ENCODE assay signal across 12 mouse cellular contexts in genomic region chr3:121212156-121212555, GRCm38 (mm10). TPM values are rescaled to one million over a fixed set of nuclear protein-coding genes. Genes with fewer than 3 reads are reported as not detected.
DNase-seq lines count a peak whose midpoint lies in the region; TF ChIP-seq lines count a peak whose summit lies in the region.
"Had no signal": no experiment of that assay in that cellular context is flagged by ENCODE, and none has a peak within 500 bp of the region (broad histone marks: within the 10 kb centered on the region; RNA-seq: fewer than 3 reads in every experiment).

No protein-coding gene starts in this region.

- peak; percentile 33 for TF ChIP-seq CTCF in left cerebral cortex, adult 2 months (IDR thresholded peaks at IDR 0.05)

- DNase-seq in cerebellum, postnatal 10 days, result peak; percentile 23 to 28
- DNase-seq in cerebellum, adult 9-11 months, result no peak
- no peak for DNase-seq in left cerebral cortex, adult 2 months (ENCODE audit: extremely low spot score in 1 of 2, low spot score in 2 of 2)
- no peak for DNase-seq in left cerebral cortex, adult 8-10 months (ENCODE audit: low spot score in 2 of 2)
- DNase-seq in 416B (ENCODE audit: low read depth) (peak; percentile 13), ZHBTc4 (ENCODE audit: low read depth, low spot score) (peak; percentile 16)
- no peak for DNase-seq in B cell, adult 2 months
- DNase-seq in neural tube, embryonic 10.5 days (ENCODE audit: extremely low spot score, low spot score), result no peak
- DNase-seq: heart, adult 11 months; heart, postnatal 14 days; layer of hippocampus, adult 9-11 months had no signal

- no peak overlapping the region for H3K27ac ChIP-seq in left cerebral cortex, adult 2 months

- intact Hi-C loops in left cerebral cortex, adult 2 months (cut with DNase I), result no loop called here

- H3K4me3 ChIP-seq in left cerebral cortex, adult 2 months, result no peak overlapping the region
- H3K4me3 ChIP-seq: erythroblast, embryonic 14.5 days had no signal

RNA-seq across cellular contexts. Expression of gene Rwdd3, which starts 40.7 kb away (rescaled TPM):
- 10 to 100 TPM; 12.8 to 13.5 TPM for total RNA-seq in left cerebral cortex, adult 2 months (2021)
- 10 to 100 TPM; 13.0 to 16.8 (median 15.3) TPM for total RNA-seq in left cerebral cortex, adult 8-10 months (2022)

Comparison
In these comparisons a context has a peak if more than half of its experiments do, and no peak if none do; other contexts are left out.
1. DNase-seq: peak in cerebellum, postnatal 10 days (2 of 2), 416B (single experiment) and ZHBTc4 (single experiment); none in cerebellum, adult 9-11 months (single experiment), left cerebral cortex, adult 2 months (0 of 2), left cerebral cortex, adult 8-10 months (0 of 2), B cell, adult 2 months (0 of 2) and neural tube, embryonic 10.5 days (single experiment).